Mouse (Mus musculus) megakaryocyte, embryonic 14.5 days (primary cell): ENCODE data around the gene Clnk.

Experiments
- FLI1 ChIP-seq: IDR thresholded peaks from 2 replicates; pipeline ENCODE4 v1.6.1; 2012; ENCODE audit warnings: low read length, inconsistent platforms, mixed read lengths
- GATA1 ChIP-seq: IDR thresholded peaks from 3 replicates; pipeline ENCODE4 v1.6.1; 2012; ENCODE audit warnings: mixed read lengths, low read length, inconsistent platforms, borderline replicate concordance

- TF ChIP-seq GATA1: no peak
- TF ChIP-seq FLI1: no peak
Observed at GRCm38 (mm10) chr5:38754950-38755349, 121.7 kb downstream of the Clnk start.
